Mouse (Mus musculus): Measurements from ENCODE around the gene Inca1. TPM values are rescaled to one million over a fixed set of nuclear protein-coding genes. Genes with fewer than 3 reads are reported as not detected.

Gene Inca1
- polyA plus RNA-seq, 3 experiments from 2014 or later, result 0.44 to 1.0 TPM; not detected in 1

DNA sequence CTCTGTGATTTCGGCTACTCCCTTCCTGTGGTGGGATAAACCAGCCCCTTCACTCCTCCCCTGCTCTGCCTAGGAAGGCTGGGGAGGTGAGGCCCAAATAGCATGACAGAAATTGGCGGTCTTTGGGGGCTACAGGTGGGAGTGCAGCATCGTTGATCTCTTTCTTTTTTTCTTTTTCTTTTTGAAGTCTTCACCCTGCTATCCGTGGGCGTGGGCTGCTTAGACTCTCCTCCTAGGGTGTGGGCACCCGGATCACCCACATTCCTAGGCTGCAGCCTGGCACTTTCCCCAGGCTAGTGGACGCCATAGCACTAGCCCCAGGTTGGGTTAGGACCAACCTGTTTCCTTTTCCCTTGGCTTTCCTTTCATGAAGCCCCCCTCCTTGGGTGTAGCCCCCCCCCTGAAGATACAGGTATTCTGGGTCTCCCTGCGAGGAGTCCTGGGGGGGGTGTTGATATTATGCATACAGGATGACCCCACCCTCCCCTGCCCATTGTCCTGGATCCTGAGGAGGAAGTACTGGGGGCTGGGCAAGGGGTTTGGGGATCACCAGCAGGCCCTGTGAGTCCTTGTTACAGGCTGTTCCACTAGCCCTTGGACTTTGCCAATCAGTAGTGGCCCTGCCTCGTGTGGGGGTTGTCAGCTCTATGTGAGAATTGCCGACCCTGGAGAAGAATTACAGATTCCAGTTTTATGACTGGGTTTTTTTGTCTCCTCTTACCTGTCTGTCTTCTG is 1.4 kb upstream of the Inca1 start:
- ATAC-seq, result no peak

DNA sequence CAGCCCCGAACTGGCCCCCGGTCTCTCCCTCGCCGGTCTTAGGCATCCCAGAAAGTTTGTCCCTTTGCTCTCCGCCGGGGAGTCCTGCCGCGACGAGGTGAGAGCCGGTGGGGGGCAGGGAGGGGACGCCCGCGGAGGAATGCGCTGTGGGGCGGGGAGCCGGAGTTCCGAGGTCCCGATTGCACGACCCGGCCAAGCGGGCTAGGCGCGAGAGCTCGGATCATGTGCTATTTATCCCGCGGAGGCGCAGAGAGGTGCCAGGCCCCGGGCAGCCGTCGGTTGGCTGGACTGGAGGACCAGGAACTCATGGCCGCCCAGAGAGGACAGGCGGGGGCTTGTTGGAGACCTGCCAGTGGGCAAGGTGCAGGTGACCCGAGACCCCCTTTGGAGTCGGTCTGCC is 658 bp upstream of the Inca1 start:
- ATAC-seq, result peak; percentile 26

DNA sequence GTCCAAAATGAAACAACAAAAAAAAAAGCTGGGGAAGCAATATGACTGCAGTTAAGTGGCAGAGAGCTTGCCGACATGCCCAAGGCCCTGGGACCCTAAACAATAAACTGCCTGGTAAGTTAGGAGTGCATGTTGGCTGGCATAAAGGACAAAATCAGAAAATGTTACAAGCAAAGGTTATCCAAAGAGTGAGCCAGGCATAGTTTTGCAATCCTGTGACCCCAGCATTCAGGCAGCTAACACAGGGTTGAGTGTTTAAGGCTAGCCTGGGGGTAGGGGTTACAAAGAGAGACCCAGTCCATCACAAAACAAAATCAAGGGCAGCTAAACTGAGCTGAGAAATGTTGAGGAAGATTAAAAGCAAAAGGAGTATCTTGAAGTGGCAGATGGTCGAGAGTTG is 904 bp downstream of the Inca1 start:
- ATAC-seq, result no peak

DNA sequence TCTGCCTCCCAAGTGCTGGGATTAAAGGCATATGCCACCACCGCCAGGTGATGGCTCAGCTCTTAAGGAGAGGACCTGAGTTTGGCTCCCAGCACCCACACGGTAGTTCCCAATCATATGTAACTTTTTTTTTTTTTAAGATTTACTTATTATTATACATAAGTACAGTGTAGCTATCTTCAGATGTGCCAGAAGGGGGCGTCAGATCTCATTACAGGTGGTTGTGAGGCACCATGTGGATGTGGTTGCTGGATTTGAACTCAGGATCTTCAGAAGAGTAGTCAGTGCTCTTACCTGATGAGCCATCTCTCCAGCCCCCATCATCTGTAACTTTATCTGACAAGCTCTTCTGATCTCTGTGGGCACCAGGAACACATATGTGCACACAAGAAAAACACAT is 2.6 kb downstream of the Inca1 start:
- ATAC-seq, result no peak

DNA sequence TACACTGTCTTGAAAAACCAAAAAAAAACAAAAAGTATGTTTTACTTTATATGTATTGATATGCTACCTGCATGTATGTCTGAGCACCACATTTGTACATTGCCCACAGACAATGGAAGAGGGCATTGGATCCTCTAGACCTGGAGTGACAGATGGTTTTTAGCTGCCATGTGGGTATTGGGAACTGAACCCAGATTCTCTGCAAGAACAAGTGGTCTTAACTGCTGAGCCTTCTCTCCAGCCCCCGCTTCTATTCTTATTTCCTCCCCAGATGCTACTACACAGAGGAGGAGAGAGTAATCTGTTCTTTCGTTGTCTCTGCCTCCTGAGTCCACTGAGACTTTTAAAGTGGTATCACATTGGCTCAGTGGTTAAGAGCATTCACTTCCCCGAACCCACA is 6.5 kb downstream of the Inca1 start:
- no peak for ATAC-seq

DNA sequence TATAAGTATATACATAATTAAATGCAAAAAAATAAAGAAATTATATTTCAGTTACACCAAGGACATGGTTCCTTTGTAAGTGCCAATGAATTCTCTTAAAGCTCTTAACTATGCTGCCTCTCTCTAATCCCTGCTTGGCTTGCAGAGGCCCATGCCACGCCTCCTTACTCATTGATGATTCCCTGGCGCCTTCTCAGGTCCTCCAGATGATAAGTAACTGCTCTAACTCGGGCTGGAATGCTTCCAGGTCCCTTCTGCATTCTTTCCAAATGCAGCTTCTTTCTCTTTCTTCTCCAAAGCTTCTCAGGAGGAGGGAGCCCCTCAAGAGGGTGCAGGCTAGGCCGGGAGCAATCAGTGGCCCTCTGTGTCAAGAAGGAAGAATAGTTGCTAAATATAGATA is 10.4 kb downstream of the Inca1 start:
- ATAC-seq, result no peak

DNA sequence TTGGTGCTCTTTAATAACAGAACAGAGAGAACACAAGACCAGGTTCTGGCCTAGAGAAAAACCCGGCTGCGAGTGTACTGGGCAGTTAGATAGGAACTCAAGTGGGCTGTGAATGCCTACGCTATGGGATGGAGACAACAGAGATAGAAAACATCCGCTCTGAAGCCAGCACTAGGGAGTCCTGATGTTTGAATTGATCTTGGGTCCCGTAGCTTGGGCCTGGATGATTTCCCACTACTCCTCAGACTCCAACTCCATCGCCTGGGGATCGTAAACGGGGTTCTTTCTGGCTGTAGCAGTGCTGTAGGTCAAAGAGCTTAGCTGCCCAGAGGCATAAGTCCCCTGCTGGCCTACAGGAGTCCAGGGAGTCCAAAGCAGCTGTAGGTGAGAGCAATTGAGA is 11.6 kb downstream of the Inca1 start:
- ATAC-seq, result no peak

DNA sequence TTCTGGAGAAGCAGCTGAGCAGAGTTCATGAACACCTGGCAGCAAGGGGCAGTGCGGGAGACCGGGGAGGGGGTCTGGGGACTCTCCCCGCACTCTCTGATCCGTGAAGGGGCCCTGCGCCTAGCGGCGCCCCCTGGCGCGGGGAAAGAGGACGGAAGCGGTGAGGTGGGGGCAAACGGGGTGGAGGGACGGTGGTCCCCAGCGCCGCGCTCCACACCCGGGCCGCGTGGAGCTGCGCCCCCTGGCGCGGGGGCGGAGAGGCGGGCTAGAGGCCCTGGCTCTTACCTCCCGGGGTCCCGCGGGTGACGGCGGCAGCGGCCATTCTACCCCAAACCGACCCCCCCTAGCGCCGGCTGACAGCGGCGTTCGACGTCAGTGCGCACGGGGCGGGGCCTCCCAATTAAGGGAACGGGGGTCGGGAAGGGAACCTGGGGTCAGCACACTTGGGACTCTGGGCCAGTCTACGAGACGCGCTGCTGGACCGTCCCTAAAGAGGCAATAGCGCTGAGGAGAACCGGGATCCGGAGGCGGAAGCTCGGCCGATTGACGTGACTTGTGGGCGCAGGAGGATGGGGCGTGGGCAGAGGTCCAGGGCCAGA is 12.3 kb downstream of the Inca1 start, which contains the start of gene Camta2:
Gene Camta2 (minus strand): TSS at position 505 of the 599 bp plus-strand sequence.
- ATAC-seq, result peak; percentile 80

DNA sequence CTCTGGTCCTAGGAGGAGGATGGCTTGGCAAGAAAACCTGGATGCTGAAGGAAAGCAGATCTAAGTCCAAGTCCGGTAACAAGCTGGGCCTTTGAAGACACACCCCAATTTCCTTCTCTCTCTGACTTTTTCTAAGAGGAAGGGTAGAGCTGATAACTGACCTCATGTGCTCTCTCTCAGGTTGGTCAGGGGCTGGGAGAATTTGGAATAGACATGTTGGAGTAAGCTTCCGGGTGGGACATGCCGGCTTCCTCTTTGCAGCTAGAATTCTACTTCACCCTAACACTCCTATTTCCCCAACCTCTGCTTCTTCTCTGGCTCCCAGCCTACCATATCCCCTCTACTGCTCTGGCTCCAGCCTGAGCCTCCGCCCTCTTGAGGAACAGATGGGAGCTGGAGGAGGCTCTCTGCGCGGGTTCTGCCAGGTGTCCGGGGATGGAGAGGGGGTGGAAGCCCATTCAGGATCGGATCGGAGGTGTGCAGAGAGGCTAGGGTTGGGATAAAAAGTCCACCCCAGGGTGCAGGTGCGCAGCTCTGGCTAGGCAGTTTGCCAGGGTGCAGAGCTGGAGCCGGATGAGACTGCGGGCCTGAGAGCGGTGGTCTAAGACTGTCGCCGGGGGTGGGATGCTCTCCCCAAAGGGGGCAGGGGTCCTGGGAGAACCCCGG is 12.9 kb downstream of the Inca1 start:
- peak; percentile 12 for ATAC-seq

DNA sequence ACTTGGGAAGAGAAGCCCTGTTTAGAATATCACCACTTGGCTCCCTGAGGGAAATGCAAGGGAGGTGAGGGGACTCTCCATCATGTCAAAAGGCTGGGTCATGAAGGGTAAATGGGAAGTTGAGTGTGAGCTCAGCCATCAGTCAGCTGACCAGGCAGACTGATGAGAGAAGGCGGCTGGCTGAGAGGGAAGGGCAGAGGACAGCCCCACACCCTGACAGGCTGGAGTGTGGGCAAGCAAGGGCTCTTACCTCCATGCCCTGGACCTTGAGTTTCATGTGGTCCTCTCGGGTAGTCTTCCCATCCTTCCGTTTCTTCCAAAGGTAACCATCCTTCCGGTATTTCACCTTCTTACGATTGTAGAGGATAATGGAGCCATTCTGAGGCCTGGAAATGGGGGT is 16.3 kb downstream of the Inca1 start:
- no peak for ATAC-seq

DNA sequence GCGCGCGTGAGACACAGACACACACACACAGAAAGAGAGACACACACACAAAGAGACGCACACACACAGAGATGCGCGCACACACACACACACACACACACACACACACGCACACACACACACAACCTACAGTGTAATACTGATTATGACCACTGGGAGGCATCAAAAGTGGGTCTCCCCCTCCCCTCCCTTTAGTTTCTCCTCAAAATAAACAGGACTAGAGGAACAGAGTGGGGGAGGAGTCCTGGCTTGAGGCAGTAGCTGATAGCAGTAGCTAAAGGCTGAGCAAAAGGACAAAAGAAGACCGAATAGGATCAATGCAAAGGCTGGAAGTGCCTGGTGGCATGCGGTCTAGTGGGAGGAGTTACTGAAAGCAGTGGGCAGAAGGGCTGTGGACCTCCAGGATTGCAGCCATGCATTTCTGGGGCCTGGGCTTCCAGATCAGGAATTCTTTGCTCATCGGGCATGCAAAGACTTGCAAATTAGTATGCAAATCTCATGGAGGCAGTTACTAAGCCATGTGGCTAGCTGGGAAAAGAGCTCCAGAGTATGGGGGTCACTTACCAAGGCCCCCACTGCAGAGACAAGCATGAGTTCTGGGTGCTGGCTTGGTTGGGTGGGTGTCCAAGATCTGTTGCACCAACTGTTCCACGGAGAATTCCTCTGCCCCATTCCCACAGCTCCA is 17.9 kb downstream of the Inca1 start:
- no peak for ATAC-seq

DNA sequence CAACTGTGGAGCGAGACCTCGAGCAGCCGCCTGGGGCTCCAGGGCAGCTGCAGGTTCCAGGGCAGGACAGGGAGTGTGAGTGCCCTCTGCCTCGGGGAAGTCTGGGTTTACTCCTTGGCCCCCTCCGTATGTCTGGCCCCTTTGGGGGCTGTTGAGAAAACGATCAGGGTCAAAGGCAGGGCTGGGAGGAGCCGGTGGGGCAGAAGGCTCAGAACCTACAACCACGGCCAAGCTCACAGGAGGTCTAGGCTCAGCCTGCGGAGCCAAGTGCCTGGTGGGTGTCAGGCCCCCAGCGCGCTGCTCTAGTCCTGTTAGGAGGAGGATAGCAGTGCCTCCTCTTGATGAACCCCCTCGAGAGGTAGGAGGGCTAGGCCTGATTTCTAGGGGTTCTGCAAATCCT is 18.8 kb downstream of the Inca1 start:
- no peak for ATAC-seq

DNA sequence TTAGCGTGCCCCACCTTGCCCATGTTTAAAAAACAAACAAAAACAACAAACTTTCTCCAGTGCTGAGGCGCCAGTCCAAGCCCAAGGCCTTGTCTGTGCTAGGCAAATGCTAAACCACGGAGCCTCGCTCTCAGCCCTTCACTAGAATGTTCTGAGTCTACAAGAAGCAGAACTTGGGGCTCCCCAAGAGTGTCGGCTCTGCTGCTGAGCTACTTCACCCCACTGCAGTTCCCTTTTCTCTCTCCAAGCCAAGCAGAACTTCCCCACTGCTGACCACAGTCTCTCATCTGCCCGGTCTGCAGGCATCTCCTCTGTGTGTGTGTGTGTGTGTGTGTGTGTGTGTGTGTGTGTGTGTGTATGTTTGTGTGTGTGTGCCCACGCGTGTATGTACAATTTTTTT is 20.1 kb downstream of the Inca1 start:
- no peak for ATAC-seq

DNA sequence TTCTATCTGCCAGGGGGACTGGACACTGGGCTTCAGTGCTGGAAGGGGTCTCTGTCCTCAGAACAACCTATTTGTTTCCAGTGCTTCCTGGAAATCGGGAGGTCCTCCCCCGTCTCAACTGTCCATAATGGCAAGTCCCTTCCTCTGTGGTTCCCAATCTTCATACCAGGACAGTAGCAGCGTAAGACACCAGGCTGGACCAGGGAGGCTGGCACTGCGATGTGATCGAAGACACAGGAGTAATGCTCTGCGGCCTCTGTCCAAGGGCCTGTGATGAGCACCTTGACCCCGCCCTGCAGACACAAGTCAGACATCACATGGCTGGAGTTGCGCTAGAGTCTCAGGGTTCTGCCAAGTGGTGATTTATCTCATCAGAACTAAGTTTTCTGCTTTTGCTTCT is 20.6 kb downstream of the Inca1 start:
- no peak for ATAC-seq

DNA sequence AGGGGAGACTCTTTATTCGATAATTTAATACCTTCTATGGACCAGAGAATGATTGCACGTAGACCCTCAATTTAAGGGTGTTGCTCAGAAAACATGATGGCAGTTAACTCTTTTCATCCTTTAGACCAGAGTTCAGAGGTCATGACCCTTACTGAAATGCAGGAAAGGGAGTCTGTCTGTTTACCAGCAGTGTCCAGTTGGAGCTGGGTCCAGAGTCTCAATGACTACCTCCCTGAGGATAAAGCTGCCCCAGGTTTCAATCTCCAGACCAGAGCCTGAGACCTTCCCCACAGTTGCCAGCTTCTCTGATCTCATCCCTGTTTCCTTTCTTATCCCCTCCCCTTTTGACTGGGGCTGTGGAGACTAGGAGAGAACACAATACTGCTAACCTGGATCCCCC is 21.4 kb downstream of the Inca1 start:
- no peak for ATAC-seq

DNA sequence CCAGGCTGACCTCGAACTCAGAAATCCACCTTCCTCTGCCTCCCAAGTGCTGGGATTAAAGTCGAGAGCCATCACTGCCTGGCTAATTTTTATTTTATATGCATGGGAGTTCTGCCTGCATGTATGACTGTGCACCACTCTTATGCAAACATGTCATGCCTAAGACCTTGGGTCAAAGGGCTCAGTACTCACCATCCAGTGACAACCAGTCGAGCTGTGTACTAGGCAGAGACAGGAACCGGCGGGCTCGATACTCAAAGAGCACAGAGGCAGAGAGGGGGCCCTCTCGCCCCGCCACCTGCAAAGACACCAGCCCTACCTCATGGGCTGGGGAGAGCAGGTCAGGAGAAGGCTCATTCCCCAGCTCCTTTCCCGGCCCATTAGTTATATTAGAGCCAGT is 21.9 kb downstream of the Inca1 start:
- ATAC-seq, result no peak

DNA sequence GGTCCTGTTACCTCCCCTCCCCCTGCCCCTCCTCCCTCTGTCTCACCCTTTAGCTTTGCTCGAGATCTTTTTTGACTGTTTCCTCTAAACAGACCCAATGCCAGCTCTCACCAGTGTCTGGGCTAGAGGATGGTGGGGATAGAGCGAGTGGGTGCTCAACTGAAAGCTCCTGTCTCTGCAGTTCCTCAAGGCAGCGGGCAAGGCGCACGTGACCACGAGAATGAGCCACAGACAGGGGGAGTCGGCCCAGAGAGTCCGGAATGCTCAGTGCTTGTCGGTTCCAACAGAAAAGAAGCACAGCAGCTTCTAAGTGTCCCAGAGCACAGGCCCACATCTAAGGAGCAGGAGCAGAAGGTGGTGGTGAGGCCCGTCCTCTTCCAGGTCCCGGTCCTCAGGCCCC is 25.5 kb downstream of the Inca1 start:
- no peak for ATAC-seq

DNA sequence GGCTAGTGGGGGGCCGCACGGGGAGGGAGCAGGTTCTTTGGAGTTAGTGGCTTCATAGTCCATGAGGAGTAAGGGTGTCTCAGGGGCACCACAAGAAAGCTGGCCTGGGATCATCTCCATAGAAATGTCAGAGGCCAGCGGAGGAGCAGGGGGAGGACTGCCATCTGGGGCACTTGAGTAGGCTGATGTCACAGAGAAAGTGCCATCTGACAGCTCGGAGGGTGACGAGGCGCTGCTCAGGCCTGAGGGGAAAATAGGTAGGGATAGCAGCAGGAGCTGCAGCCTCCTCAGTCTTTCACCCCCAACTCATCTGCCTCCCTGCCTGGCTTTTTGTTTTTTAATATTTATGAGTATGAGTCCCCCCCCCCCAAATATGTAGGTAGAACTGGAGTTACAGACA is 25.9 kb downstream of the Inca1 start:
- ATAC-seq, result no peak

DNA sequence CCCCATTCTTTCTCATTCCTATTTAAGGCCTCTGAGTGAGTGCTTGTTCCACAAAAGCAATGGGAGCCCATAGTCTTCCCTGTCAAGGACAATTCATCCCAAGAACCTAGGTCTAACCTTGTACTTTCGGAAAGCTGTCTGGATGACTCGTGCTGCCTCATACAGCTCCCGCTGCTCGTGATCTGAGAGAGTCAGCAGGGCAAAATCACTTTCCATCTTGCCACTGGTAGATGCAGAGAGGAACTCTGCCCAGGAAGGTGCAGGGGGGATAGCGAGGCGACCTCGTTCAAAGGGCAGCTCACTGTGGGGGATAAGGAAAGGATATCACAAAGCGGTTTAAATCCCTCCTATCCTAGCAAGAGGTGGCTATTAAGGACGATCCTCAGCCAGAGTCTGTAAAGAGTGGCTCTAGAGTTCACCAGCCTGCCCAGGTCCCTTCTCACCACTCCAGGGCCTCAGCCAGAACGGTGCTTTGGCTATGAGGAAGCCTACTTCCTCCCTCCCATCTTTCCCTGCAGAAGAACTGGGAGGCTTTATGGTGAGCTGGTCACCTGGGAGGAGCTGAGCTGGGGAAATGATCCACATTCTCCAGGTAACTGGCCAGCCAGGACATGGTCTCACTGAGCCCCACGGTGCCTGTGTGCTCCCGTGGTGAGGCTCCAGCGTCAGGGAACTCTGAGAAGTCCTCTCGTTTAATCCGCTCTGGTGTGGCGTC is 28.5 kb downstream of the Inca1 start:
- ATAC-seq, result no peak

DNA sequence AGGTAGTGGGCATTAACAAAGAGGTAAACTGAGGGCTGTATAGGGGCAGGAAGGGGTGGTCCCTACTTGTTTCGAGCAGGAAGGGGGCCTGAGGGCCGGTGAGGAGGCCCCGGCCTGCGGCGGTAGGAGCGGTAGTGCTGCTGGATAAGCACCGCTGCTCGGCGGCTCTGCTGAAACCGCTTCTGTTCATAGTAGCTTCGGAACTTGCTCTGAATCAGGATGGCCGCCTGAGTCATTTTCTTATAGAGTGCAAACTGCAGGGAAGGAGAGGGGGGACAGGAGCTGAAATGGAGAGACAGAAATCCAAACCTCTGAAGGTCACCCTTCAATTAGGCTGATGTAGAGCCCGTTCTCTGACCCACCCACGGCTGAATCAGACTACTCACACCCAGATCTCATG is 29.5 kb downstream of the Inca1 start:
- ATAC-seq, result no peak

DNA sequence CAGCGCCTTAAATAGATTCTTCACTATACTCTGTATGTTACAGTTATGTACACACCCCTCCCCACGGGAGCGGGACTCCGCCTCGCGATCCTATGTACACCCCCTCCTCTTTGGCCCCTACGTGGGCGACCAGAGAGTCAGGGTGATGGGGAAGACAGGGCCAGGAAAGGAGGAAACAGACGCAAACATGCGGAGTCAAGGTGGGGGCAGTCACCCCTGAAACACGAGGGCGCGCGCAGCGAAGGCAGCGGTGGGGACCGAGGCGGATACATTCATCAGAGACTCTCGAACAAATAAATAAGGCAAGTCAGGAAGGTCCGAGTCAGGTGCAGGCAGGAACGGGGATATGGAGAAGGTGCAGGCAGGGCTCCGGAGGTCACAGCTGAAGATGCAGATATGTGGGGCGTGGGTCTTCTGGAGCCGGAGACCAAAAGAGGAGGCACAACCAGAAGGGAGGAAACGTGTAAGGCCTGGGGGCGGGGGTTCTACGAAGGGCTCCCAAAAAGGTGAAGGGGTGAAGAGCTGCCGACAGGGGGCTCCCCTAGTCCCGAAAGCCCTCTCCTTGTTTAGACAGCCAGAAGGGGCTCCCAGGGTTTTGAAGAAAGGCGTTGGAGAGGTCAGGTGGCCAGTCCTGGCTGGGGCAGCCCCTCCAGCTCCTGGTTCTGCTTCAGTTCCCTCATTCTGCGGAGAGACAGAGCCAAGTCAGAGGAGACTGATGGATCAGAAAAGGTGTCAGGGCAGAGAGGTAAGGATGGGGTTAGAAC is 30.2 kb downstream of the Inca1 start:
- ATAC-seq, result peak; percentile 7
